Mouse (Mus musculus): ENCODE measurements around the gene Gm9508. TPM values are rescaled to one million over a fixed set of nuclear protein-coding genes. Genes with fewer than 3 reads are reported as not detected.
"Not testable (repeated sequence)": the region's sequence is repeated elsewhere in the genome, so short reads cannot be mapped to it uniquely, and the experiment has no call there.

Gene Gm9508
- not detected in 2 replicates for polyA plus RNA-seq (2014; fragmentation: Nextera tagmentation; extraction: Ambion mirVana)

GRCm38 (mm10) chr10:77697133-77697532 lies at the start of gene Gm9508:
TSS of gene Gm9508 (minus strand) at chr10:77697233.
- Histone ChIP-seq H3K27me3 (ENCODE audit: control insufficient read depth, insufficient read depth, low read length) (no peaks in the 10 kb centered on the region), H3K9ac (ENCODE audit: low read depth, low read length) (no peak within 1 kb of the TSS), H3K27ac (ENCODE audit: low read depth, low read length) (no peak within 1 kb of the TSS), H3K4me2 (no peak within 1 kb of the TSS), H3K4me1 (ENCODE audit: control insufficient read depth, insufficient read depth, low read length) (no peaks in the 10 kb centered on the region), H3K9me3 (replicated peaks; ENCODE audit: control insufficient read depth, low read length) (no peaks in the 10 kb centered on the region), H3K36me3 (ENCODE audit: control insufficient read depth, insufficient read depth, low read length) (no peaks in the 10 kb centered on the region), H3K4me3 (ENCODE audit: low read depth, low read length) (no peak within 1 kb of the TSS)
- no peak for ATAC-seq (replicated peaks; ENCODE audit: insufficient number of reproducible peaks, low FRiP score, low TSS enrichment)
- WGBS (ENCODE audit: insufficient replicate concordance) = 24% methylated on average over 4 of the region's 4 CpGs

GRCm38 (mm10) chr10:77741924-77742688 lies 45.1 kb upstream of the Gm9508 start, which contains the start of gene Gm18596:
TSS of gene Gm18596 (minus strand) at chr10:77742638.
- H3K4me1 ChIP-seq (ENCODE audit: control insufficient read depth, insufficient read depth, low read length); H3K4me2 ChIP-seq; H3K27ac ChIP-seq (ENCODE audit: low read depth, low read length); ATAC-seq (replicated peaks; ENCODE audit: insufficient number of reproducible peaks, low FRiP score, low TSS enrichment); H3K9ac ChIP-seq (ENCODE audit: low read depth, low read length); H3K27me3 ChIP-seq (ENCODE audit: control insufficient read depth, insufficient read depth, low read length); H3K9me3 ChIP-seq (replicated peaks; ENCODE audit: control insufficient read depth, low read length); H3K4me3 ChIP-seq (ENCODE audit: low read depth, low read length); H3K36me3 ChIP-seq (ENCODE audit: control insufficient read depth, insufficient read depth, low read length): not testable (repeated sequence)
- 50% methylated on average over 4 of the region's 5 CpGs for WGBS (ENCODE audit: insufficient replicate concordance)

GRCm38 (mm10) chr10:77738929-77739328 lies 41.9 kb upstream of the Gm9508 start:
- Histone ChIP-seq H3K4me3 (ENCODE audit: low read depth, low read length) (no peak overlapping the region), H3K27me3 (ENCODE audit: control insufficient read depth, insufficient read depth, low read length) (no peaks in the 10 kb centered on the region), H3K9ac (ENCODE audit: low read depth, low read length) (no peak overlapping the region), H3K27ac (ENCODE audit: low read depth, low read length) (no peak overlapping the region), H3K4me1 (ENCODE audit: control insufficient read depth, insufficient read depth, low read length) (no peaks in the 10 kb centered on the region), H3K4me2 (no peak overlapping the region), H3K9me3 (replicated peaks; ENCODE audit: control insufficient read depth, low read length) (peaks cover 3% of the 10 kb centered on the region; the same call in 1 of the 2 replicates), H3K36me3 (ENCODE audit: control insufficient read depth, insufficient read depth, low read length) (no peaks in the 10 kb centered on the region)
- ATAC-seq (replicated peaks; ENCODE audit: insufficient number of reproducible peaks, low FRiP score, low TSS enrichment) = no peak
- 78% methylated on average over 4 of the region's 4 CpGs for whole genome bisulfite sequencing (ENCODE audit: insufficient replicate concordance)

GRCm38 (mm10) chr10:77735928-77736327 lies 38.9 kb upstream of the Gm9508 start:
- Histone ChIP-seq H3K4me2 (no peak overlapping the region), H3K36me3 (ENCODE audit: control insufficient read depth, insufficient read depth, low read length) (no peaks in the 10 kb centered on the region), H3K27me3 (ENCODE audit: control insufficient read depth, insufficient read depth, low read length) (no peaks in the 10 kb centered on the region), H3K4me1 (ENCODE audit: control insufficient read depth, insufficient read depth, low read length) (no peaks in the 10 kb centered on the region), H3K9ac (ENCODE audit: low read depth, low read length) (no peak overlapping the region), H3K9me3 (replicated peaks; ENCODE audit: control insufficient read depth, low read length) (peaks cover 3% of the 10 kb centered on the region; the same call in 1 of the 2 replicates), H3K4me3 (ENCODE audit: low read depth, low read length) (no peak overlapping the region), H3K27ac (ENCODE audit: low read depth, low read length) (no peak overlapping the region)
- 94% methylated on average over 1 of the region's 1 CpGs for WGBS (ENCODE audit: insufficient replicate concordance)
- no peak for ATAC-seq (replicated peaks; ENCODE audit: insufficient number of reproducible peaks, low FRiP score, low TSS enrichment)

GRCm38 (mm10) chr10:77729241-77729640 lies 32.2 kb upstream of the Gm9508 start:
- Histone ChIP-seq H3K27ac (ENCODE audit: low read depth, low read length) (no peak overlapping the region), H3K27me3 (ENCODE audit: control insufficient read depth, insufficient read depth, low read length) (no peaks in the 10 kb centered on the region), H3K4me1 (ENCODE audit: control insufficient read depth, insufficient read depth, low read length) (no peaks in the 10 kb centered on the region), H3K4me2 (no peak overlapping the region), H3K36me3 (ENCODE audit: control insufficient read depth, insufficient read depth, low read length) (no peaks in the 10 kb centered on the region), H3K9me3 (replicated peaks; ENCODE audit: control insufficient read depth, low read length) (no peaks in the 10 kb centered on the region), H3K9ac (ENCODE audit: low read depth, low read length) (no peak overlapping the region), H3K4me3 (ENCODE audit: low read depth, low read length) (no peak overlapping the region)
- ATAC-seq (replicated peaks; ENCODE audit: insufficient number of reproducible peaks, low FRiP score, low TSS enrichment) = no peak
- 42% methylated on average over 4 of the region's 4 CpGs for WGBS (ENCODE audit: insufficient replicate concordance)

DNA sequence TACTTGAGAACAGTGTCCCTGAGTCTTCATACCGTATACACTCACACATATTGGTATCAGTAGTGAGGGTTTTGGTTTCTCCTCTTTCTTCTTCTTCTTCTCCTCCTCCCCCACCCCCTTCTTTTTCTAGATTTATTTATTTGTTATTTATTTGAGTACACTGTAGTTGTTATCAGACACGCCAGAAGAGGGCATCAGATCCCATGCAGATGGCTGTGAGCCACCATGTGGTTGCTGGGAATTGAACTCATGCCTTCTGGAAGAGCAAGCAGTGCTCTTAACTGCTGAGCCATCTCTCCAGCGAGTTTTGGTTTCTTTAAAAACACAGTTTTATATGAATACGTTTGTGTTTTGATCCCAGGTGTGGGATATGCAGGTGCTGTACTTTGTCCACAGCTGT lies 31.2 kb upstream of the Gm9508 start:
- Histone ChIP-seq H3K36me3 (ENCODE audit: control insufficient read depth, insufficient read depth, low read length) (no peaks in the 10 kb centered on the region), H3K27me3 (ENCODE audit: control insufficient read depth, insufficient read depth, low read length) (no peaks in the 10 kb centered on the region), H3K9me3 (replicated peaks; ENCODE audit: control insufficient read depth, low read length) (no peaks in the 10 kb centered on the region), H3K4me2 (no peak overlapping the region), H3K27ac (ENCODE audit: low read depth, low read length) (no peak overlapping the region), H3K4me3 (ENCODE audit: low read depth, low read length) (no peak overlapping the region), H3K9ac (ENCODE audit: low read depth, low read length) (no peak overlapping the region), H3K4me1 (ENCODE audit: control insufficient read depth, insufficient read depth, low read length) (no peaks in the 10 kb centered on the region)
- no peak for ATAC-seq (replicated peaks; ENCODE audit: insufficient number of reproducible peaks, low FRiP score, low TSS enrichment)
- WGBS (ENCODE audit: insufficient replicate concordance) = 59% methylated on average over 4 of the region's 4 CpGs

GRCm38 (mm10) chr10:77726186-77726585 lies 29.2 kb upstream of the Gm9508 start, which contains the start of gene Gm10100:
TSS of gene Gm10100 (plus strand) at chr10:77726486.
- Histone ChIP-seq H3K36me3 (ENCODE audit: control insufficient read depth, insufficient read depth, low read length) (no peaks in the 10 kb centered on the region), H3K27me3 (ENCODE audit: control insufficient read depth, insufficient read depth, low read length) (no peaks in the 10 kb centered on the region), H3K4me3 (ENCODE audit: low read depth, low read length) (no peak within 1 kb of the TSS), H3K9me3 (replicated peaks; ENCODE audit: control insufficient read depth, low read length) (no peaks in the 10 kb centered on the region), H3K9ac (ENCODE audit: low read depth, low read length) (no peak within 1 kb of the TSS), H3K27ac (ENCODE audit: low read depth, low read length) (no peak within 1 kb of the TSS), H3K4me1 (ENCODE audit: control insufficient read depth, insufficient read depth, low read length) (no peaks in the 10 kb centered on the region), H3K4me2 (no peak within 1 kb of the TSS)
- WGBS (ENCODE audit: insufficient replicate concordance) = 38% methylated on average over 3 of the region's 3 CpGs
- no peak for ATAC-seq (replicated peaks; ENCODE audit: insufficient number of reproducible peaks, low FRiP score, low TSS enrichment)

DNA sequence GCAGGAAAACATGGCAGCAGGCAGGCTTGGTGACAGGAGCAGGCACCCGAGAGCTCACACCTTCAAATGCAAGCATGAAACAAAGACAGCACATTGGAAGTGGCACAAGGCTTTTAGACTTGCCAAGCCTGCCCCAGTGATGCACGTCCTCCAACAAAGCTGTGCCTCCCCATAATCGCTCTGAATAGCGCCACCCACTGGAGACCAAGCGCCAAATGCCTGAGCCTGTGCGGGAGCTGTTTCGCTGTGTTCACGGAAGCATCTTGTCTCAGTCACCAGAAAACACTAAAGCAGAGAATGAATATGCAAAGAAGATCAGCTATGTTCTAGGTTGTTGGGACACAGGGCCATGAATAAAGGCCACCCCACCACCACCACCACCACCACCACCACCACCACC lies 27.8 kb upstream of the Gm9508 start:
- H3K36me3 ChIP-seq (ENCODE audit: control insufficient read depth, insufficient read depth, low read length) = no peaks in the 10 kb centered on the region
- no peaks in the 10 kb centered on the region for H3K27me3 ChIP-seq (ENCODE audit: control insufficient read depth, insufficient read depth, low read length)
- no peak overlapping the region for H3K9ac ChIP-seq (ENCODE audit: low read depth, low read length)
- 0 out of 2 replicates have a peak, but pooled peaks cover 2% of the 10 kb centered on the region for H3K9me3 ChIP-seq (replicated peaks; ENCODE audit: control insufficient read depth, low read length)
- ATAC-seq (replicated peaks; ENCODE audit: insufficient number of reproducible peaks, low FRiP score, low TSS enrichment) = no peak
- 63% methylated on average over 8 of the region's 8 CpGs for WGBS (ENCODE audit: insufficient replicate concordance)
- no peak overlapping the region for H3K4me3 ChIP-seq (ENCODE audit: low read depth, low read length)
- no peaks in the 10 kb centered on the region for H3K4me1 ChIP-seq (ENCODE audit: control insufficient read depth, insufficient read depth, low read length)
- no peak overlapping the region for H3K4me2 ChIP-seq
- H3K27ac ChIP-seq (ENCODE audit: low read depth, low read length) = no peak overlapping the region

- H3K36me3 ChIP-seq (ENCODE audit: control insufficient read depth, insufficient read depth, low read length); H3K27me3 ChIP-seq (ENCODE audit: control insufficient read depth, insufficient read depth, low read length); H3K4me2 ChIP-seq; H3K27ac ChIP-seq (ENCODE audit: low read depth, low read length); H3K4me3 ChIP-seq (ENCODE audit: low read depth, low read length); ATAC-seq (replicated peaks; ENCODE audit: insufficient number of reproducible peaks, low FRiP score, low TSS enrichment); H3K4me1 ChIP-seq (ENCODE audit: control insufficient read depth, insufficient read depth, low read length); H3K9ac ChIP-seq (ENCODE audit: low read depth, low read length); H3K9me3 ChIP-seq (replicated peaks; ENCODE audit: control insufficient read depth, low read length): not testable (repeated sequence)
- WGBS (ENCODE audit: insufficient replicate concordance) = 69% methylated on average over 1 of the region's 1 CpGs
Measured at GRCm38 (mm10) chr10:77720299-77720698, 23.3 kb upstream of the Gm9508 start, which contains the start of gene Krtap12-1. TSS of gene Krtap12-1 (plus strand) at chr10:77720599.
